Mouse (Mus musculus) C2C12 (cell line): Measurements from ENCODE around the gene Rnf207.

Experiments used
- CEBPB ChIP-seq: IDR thresholded peaks from one replicate; pipeline ENCODE4 v1.6.1; 2011; ENCODE audit warnings: low read depth, mild to moderate bottlenecking, control low read depth, moderate library complexity
- CTCF ChIP-seq: IDR thresholded peaks from one replicate; pipeline ENCODE4 v1.5.1; 2011; ENCODE audit not compliant: control insufficient read depth, insufficient read depth, insufficient read length
- MAX ChIP-seq: IDR thresholded peaks from one replicate; pipeline ENCODE4 v1.6.1; 2011; ENCODE audit warnings: mild to moderate bottlenecking, control low read depth
- MYOD1 ChIP-seq: IDR thresholded peaks from one replicate; pipeline ENCODE4 v1.6.1; 2011; ENCODE audit warnings: low read depth; ENCODE audit not compliant: control insufficient read depth, insufficient read length
- MYOG ChIP-seq: IDR thresholded peaks from one replicate; pipeline ENCODE4 v1.6.1; 2011; ENCODE audit not compliant: control insufficient read depth, insufficient read length; ENCODE audit errors: extremely low read depth
- USF1 ChIP-seq: IDR thresholded peaks from one replicate; pipeline ENCODE4 v1.6.1; 2011; ENCODE audit warnings: low read depth, mild to moderate bottlenecking, control low read depth, moderate library complexity

GRCm38 (mm10) chr4:152288398-152288945 is 30.3 kb downstream of the Rnf207 start:
- no peak for TF ChIP-seq CTCF
- TF ChIP-seq USF1 = no peak
- TF ChIP-seq MAX = no peak
- TF ChIP-seq MYOD1 = no peak
- TF ChIP-seq MYOG = no peak
- TF ChIP-seq CEBPB = no peak
